Mouse (Mus musculus) heart, postnatal 36 days (tissue): ENCODE measurements around the gene Mipep. TPM values are rescaled to one million over a fixed set of nuclear protein-coding genes. Genes with fewer than 3 reads are reported as not detected.

Source experiments
- DNase-seq, 2 experiments: peaks; one replicate each; pipeline ENCODE4 v3.0.0; 2021 to 2022
- intact Hi-C: fragments of 180-260 bp; cut with DNase I; formaldehyde crosslinking; loops from one replicate; pipeline ENCODE4 v1.15.1; 2025
- total RNA-seq, 2 experiments: library from RNA; stranded (reverse); gene quantifications; 2 replicates each; pipeline ENCODE4 v1.2.3; 2021

Mipep gene
- total RNA-seq, 2 experiments from 2014 or later, result 61.9 to 62.4 TPM

GRCm38 (mm10) chr14:60756271-60756670 lies 28.1 kb upstream of the Mipep start:
- no peak for DNase-seq
- intact Hi-C loops, result no loop called here

GRCm38 (mm10) chr14:60757265-60757664 lies 27.1 kb upstream of the Mipep start:
- DNase-seq, result no peak
- intact Hi-C loops, result no loop called here

GRCm38 (mm10) chr14:60757722-60758121 lies 26.7 kb upstream of the Mipep start:
- no peak for DNase-seq
- intact Hi-C loops, result no loop called here

- no peak for DNase-seq
- intact Hi-C loops, result no loop called here
These were observed 25.3 kb upstream of the Mipep start for GRCm38 (mm10) chr14:60759097-60759496.

- intact Hi-C loops, result no loop called here
- DNase-seq, result no peak
These were observed 22.6 kb upstream of the Mipep start for GRCm38 (mm10) chr14:60761801-60762200.

GRCm38 (mm10) chr14:60762754-60763153 lies 21.6 kb upstream of the Mipep start:
- intact Hi-C loops, result no loop called here
- DNase-seq, result no peak

GRCm38 (mm10) chr14:60763746-60764145 lies 20.6 kb upstream of the Mipep start:
- intact Hi-C loops, result no loop called here
- DNase-seq, result no peak

- intact Hi-C loops, result no loop called here
- DNase-seq, result no peak
These were observed 19.8 kb upstream of the Mipep start for GRCm38 (mm10) chr14:60764526-60764925.

GRCm38 (mm10) chr14:60765025-60765424 lies 19.3 kb upstream of the Mipep start:
- intact Hi-C loops, result no loop called here
- peak in 1 of 2 experiments; percentile 39 for DNase-seq

- intact Hi-C loops, result no loop called here
- peak in 1 of 2 experiments; percentile 30 for DNase-seq
These were observed 16.5 kb upstream of the Mipep start, which contains the start of gene C1qtnf9 for GRCm38 (mm10) chr14:60767884-60768283. TSS of gene C1qtnf9 (plus strand) at chr14:60768134.

- DNase-seq, result no peak
- intact Hi-C loops, result no loop called here
These were observed 15.0 kb upstream of the Mipep start for GRCm38 (mm10) chr14:60769340-60769739.

- intact Hi-C loops, result loop anchor here (2.0 to 5.0 kb wide), 2 partner anchors 38 to 243 kb away; no protein-coding TSS in a partner anchor
- no peak for DNase-seq
These were observed 13.8 kb upstream of the Mipep start for GRCm38 (mm10) chr14:60770594-60770993.

GRCm38 (mm10) chr14:60771057-60771456 lies 13.3 kb upstream of the Mipep start:
- peak; percentile 75 to 79 for DNase-seq
- intact Hi-C loops, result loop anchor here (1.0 to 5.0 kb wide), 3 partner anchors 38 to 244 kb away; no protein-coding TSS in a partner anchor

- DNase-seq, result no peak
- intact Hi-C loops, result loop anchor here (5.0 kb wide), 1 partner anchor 246 kb away; no protein-coding TSS in a partner anchor
These were observed 10.9 kb upstream of the Mipep start for GRCm38 (mm10) chr14:60773476-60773875.

GRCm38 (mm10) chr14:60776521-60776920 lies 7.9 kb upstream of the Mipep start:
- DNase-seq, result no peak
- intact Hi-C loops, result no loop called here

GRCm38 (mm10) chr14:60777485-60777919 lies 6.9 kb upstream of the Mipep start:
- DNase-seq, result no peak
- intact Hi-C loops, result no loop called here

- intact Hi-C loops, result no loop called here
- DNase-seq, result no peak
These were observed 5.2 kb upstream of the Mipep start for GRCm38 (mm10) chr14:60779198-60779597.

GRCm38 (mm10) chr14:60782121-60782656 lies 2.2 kb upstream of the Mipep start:
- no peak for DNase-seq
- intact Hi-C loops, result no loop called here

- DNase-seq, result no peak
- intact Hi-C loops, result no loop called here
These were observed 1.2 kb upstream of the Mipep start for GRCm38 (mm10) chr14:60783196-60783595.

- DNase-seq, result peak in 1 of 2 experiments; percentile 52
- intact Hi-C loops, result no loop called here
These were observed 5.7 kb downstream of the Mipep start for GRCm38 (mm10) chr14:60790103-60790502.

GRCm38 (mm10) chr14:60796600-60797322 lies 12.4 kb downstream of the Mipep start:
- no peak for DNase-seq
- intact Hi-C loops, result no loop called here

GRCm38 (mm10) chr14:60797596-60797995 lies 13.2 kb downstream of the Mipep start:
- no peak for DNase-seq
- intact Hi-C loops, result no loop called here
